Mouse (Mus musculus) small intestine, adult 2 months (tissue): ENCODE data around the gene Best2. TPM values are rescaled to one million over a fixed set of nuclear protein-coding genes. Genes with fewer than 3 reads are reported as not detected.

Experiments
- H3K27ac ChIP-seq: fragments of 200-500 bp; 2 replicates; pipeline ENCODE4 v1.5.1; 2012; ENCODE audit warnings: low read depth, low read length, control low read depth, inconsistent platforms; ENCODE audit not compliant: insufficient read depth
- H3K27me3 ChIP-seq: fragments of 200-500 bp; 2 replicates; pipeline ENCODE4 v1.6.1; 2012; ENCODE audit warnings: mild to moderate bottlenecking, moderate library complexity, low read length, inconsistent platforms; ENCODE audit not compliant: control insufficient read depth, insufficient read depth
- H3K36me3 ChIP-seq: fragments of 200-500 bp; 2 replicates; pipeline ENCODE4 v1.6.1; 2012; ENCODE audit warnings: mild to moderate bottlenecking, low read length, control low read depth, inconsistent platforms; ENCODE audit not compliant: control insufficient read depth, insufficient read depth
- H3K4me1 ChIP-seq: fragments of 200-500 bp; 2 replicates; pipeline ENCODE4 v1.6.1; 2012; ENCODE audit warnings: low read length, inconsistent platforms, mixed read lengths; ENCODE audit not compliant: control insufficient read depth, insufficient read depth, insufficient read length
- H3K4me3 ChIP-seq: fragments of 200-500 bp; 2 replicates; pipeline ENCODE4 v1.5.1; 2012; ENCODE audit warnings: low read depth, mild to moderate bottlenecking, control low read depth, inconsistent platforms, low read length, moderate library complexity
- CTCF ChIP-seq: fragments of 200-500 bp; IDR thresholded peaks from 2 replicates; pipeline ENCODE4 v1.5.1; 2012; ENCODE audit warnings: low read depth, mild to moderate bottlenecking, control low read depth, inconsistent platforms, low read length, moderate library complexity, mixed read lengths; ENCODE audit not compliant: insufficient replicate concordance, insufficient read length; ENCODE audit errors: extremely low read depth
- POLR2A ChIP-seq: fragments of 200-500 bp; IDR thresholded peaks from 2 replicates; pipeline ENCODE4 v1.6.1; 2012; ENCODE audit warnings: low read depth, mild to moderate bottlenecking, control low read depth, inconsistent platforms, low read length, moderate library complexity
- WGBS: fragments of 180-500 bp; shearing (Covaris S2); methylation state at CpG from one replicate; pipeline ENCODE4 v1.1.7; 2018; 5-methylcytosine and 5-hydroxymethylcytosine counted together
- polyA plus RNA-seq: library from polyadenylated mRNA; depleted of rRNA; stranded (reverse); fragments of >200 nt; gene quantifications from 2 replicates; pipeline ENCODE4 v1.2.3, GENCODE M21; 2012

The Best2 gene
- polyA plus RNA-seq, 1 experiment, result 0.33 TPM

GRCm38 (mm10) chr8:84970135-84970790 lies 44.1 kb downstream of the Best2 start:
- TF ChIP-seq CTCF, result no peak
- TF ChIP-seq POLR2A, result no peak
- H3K27me3 ChIP-seq, result no peaks in the 10 kb centered on the region
- H3K27ac ChIP-seq, result peak overlapping the region; percentile 77
- WGBS, result 5% methylated on average over 21 of the region's 21 CpGs
- H3K36me3 ChIP-seq, result peaks cover 11% of the 10 kb centered on the region
- peak overlapping the region; percentile 70 for H3K4me3 ChIP-seq
- H3K4me1 ChIP-seq, result peaks cover 18% of the 10 kb centered on the region

- peak within 1 kb of the TSS; percentile 77 for H3K27ac ChIP-seq
- H3K27me3 ChIP-seq, result no peaks in the 10 kb centered on the region
- TF ChIP-seq POLR2A (peak; percentile 93), CTCF (no peak)
- peaks cover 11% of the 10 kb centered on the region for H3K36me3 ChIP-seq
- under 1% methylated on average over 56 of the region's 56 CpGs for WGBS
- peak within 1 kb of the TSS; percentile 70 for H3K4me3 ChIP-seq
- H3K4me1 ChIP-seq, result peaks cover 17% of the 10 kb centered on the region
Measured at GRCm38 (mm10) chr8:84969241-84970134, 44.8 kb downstream of the Best2 start, which contains the start of the genes Gm49661, Prdx2 and Rnaseh2a. Gene Gm49661, minus strand, starts transcription at chr8:84969433. Gene Prdx2, plus strand, starts transcription at chr8:84969587. Gene Rnaseh2a, minus strand, starts transcription at chr8:84969767.

GRCm38 (mm10) chr8:84968650-84969049 lies 45.7 kb downstream of the Best2 start:
- Histone ChIP-seq H3K4me3 (peak overlapping the region; percentile 70; the same call in 1 of the 2 replicates), H3K27ac (peak overlapping the region; percentile 77)
- WGBS, result 3% methylated on average over 2 of the region's 2 CpGs

GRCm38 (mm10) chr8:84967532-84968304 lies 46.6 kb downstream of the Best2 start:
- no peak for TF ChIP-seq POLR2A
- TF ChIP-seq CTCF, result no peak
- Histone ChIP-seq H3K4me1 (peaks cover 17% of the 10 kb centered on the region), H3K36me3 (peaks cover 10% of the 10 kb centered on the region), H3K27me3 (no peaks in the 10 kb centered on the region), H3K4me3 (no peak overlapping the region), H3K27ac (no peak overlapping the region)
- WGBS, result 91% methylated on average over 13 of the region's 13 CpGs

More at GRCm38 (mm10) chr8:84968650-84969049, 45.7 kb downstream of the Best2 start:
- no peaks in the 10 kb centered on the region for H3K27me3 ChIP-seq
- peaks cover 11% of the 10 kb centered on the region for H3K36me3 ChIP-seq
- H3K4me1 ChIP-seq, result peaks cover 17% of the 10 kb centered on the region
- TF ChIP-seq POLR2A (no peak), CTCF (no peak)

- Histone ChIP-seq H3K27me3 (no peaks in the 10 kb centered on the region), H3K36me3 (peaks cover 7% of the 10 kb centered on the region), H3K4me1 (peaks cover 17% of the 10 kb centered on the region), H3K27ac (peak overlapping the region; percentile 10; the same call in 1 of the 2 replicates), H3K4me3 (no peak overlapping the region)
- TF ChIP-seq CTCF, result no peak
- TF ChIP-seq POLR2A, result no peak
- WGBS, result 33% methylated on average over 3 of the region's 3 CpGs
Measured at GRCm38 (mm10) chr8:84966603-84967002, 47.7 kb downstream of the Best2 start.

- under 1% methylated on average over 41 of the region's 41 CpGs for WGBS
- H3K27me3 ChIP-seq, result no peaks in the 10 kb centered on the region
- peaks cover 17% of the 10 kb centered on the region for H3K4me1 ChIP-seq
- peak overlapping the region; percentile 9; the same call in 1 of the 2 replicates for H3K27ac ChIP-seq
- TF ChIP-seq POLR2A, result no peak
- no peak for TF ChIP-seq CTCF
- H3K4me3 ChIP-seq, result peak overlapping the region; percentile 74
- H3K36me3 ChIP-seq, result 0 out of 2 replicates have a peak, but pooled peaks cover 3% of the 10 kb centered on the region
Measured at GRCm38 (mm10) chr8:84965731-84966291, 48.5 kb downstream of the Best2 start.

GRCm38 (mm10) chr8:84963952-84964351 lies 50.4 kb downstream of the Best2 start:
- TF ChIP-seq POLR2A, result no peak
- no peak for TF ChIP-seq CTCF
- H3K27me3 ChIP-seq, result no peaks in the 10 kb centered on the region
- no peak overlapping the region for H3K27ac ChIP-seq
- H3K4me3 ChIP-seq, result no peak overlapping the region
- 75% methylated on average over 4 of the region's 4 CpGs for WGBS
- H3K4me1 ChIP-seq, result peaks cover 13% of the 10 kb centered on the region
- H3K36me3 ChIP-seq, result 0 out of 2 replicates have a peak, but pooled peaks cover 3% of the 10 kb centered on the region
